Mouse (Mus musculus): ENCODE data around the gene Anp32a.

DNA sequence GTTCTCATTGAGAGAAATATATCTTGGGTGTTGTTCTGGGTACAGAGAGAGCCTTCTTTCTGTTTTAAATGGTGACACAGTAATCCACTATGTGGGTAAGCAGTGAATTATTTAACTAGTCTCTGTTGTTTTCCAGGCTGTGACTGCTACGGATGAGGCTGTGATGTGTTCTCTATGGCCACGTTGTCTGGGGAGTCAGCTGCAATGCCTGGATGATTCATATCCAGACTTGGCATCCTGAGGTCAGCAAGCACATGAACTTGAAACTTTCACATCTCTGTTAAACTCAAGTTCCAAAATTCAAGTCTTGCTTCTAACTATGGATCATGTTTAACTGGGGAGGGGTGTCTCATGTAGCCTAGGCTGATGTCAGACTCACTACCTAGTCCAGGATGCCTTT is 53.1 kb downstream of the Anp32a start:
- no peak for TF ChIP-seq CTCF (IDR thresholded peaks at IDR 0.05)
- no peak for TF ChIP-seq EP300 (IDR thresholded peaks at IDR 0.05)

Data from lung, postnatal 0 days (tissue).